ENCODE assay signal across 29 mouse cellular contexts in the genomic region with DNA sequence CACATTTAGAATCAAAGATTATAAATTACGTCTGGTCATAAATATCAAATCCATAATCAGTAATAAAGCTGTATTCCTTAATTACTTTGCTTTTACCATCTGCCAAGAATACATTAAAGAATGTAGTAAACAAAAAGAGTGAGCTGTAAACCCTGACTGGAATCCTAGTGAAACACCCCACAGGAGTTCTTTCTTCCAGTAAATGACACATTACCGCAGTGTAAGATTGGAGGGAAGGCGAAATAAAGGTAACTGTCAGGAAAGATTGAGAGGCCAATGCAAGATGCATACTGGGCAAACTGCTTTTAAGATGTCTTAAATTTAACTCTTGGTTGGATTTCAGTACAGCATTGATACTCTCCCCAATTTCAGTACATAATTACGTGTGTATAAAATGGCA.
DNase-seq lines count a peak whose midpoint lies in the region; ATAC-seq and TF ChIP-seq lines count a peak whose summit lies in the region.
"Had no signal": no experiment of that assay in that cellular context is flagged by ENCODE, and none has a peak within 500 bp of the region (broad histone marks: within the 10 kb centered on the region; RNA-seq: fewer than 3 reads in every experiment).

No protein-coding gene starts in this region.

- H3K4me1 ChIP-seq in forebrain, embryonic 13.5 days = peaks cover 9% of the 10 kb centered on the region
- H3K4me1 ChIP-seq in forebrain, embryonic 12.5 days = 0 out of 2 replicates have a peak, but pooled peaks cover 3% of the 10 kb centered on the region
- peaks cover 5% of the 10 kb centered on the region for H3K4me1 ChIP-seq in hindbrain, embryonic 12.5 days
- 0 out of 2 replicates have a peak, but pooled peaks cover 3% of the 10 kb centered on the region for H3K4me1 ChIP-seq in hindbrain, embryonic 16.5 days (ENCODE audit: control insufficient read depth, insufficient read depth, low read depth, low read length)
- H3K4me1 ChIP-seq: embryonic facial prominence, embryonic 10.5 days; embryonic facial prominence, embryonic 15.5 days; heart, embryonic 12.5 days; kidney, embryonic 15.5 days; limb, embryonic 12.5 days; liver, embryonic 15.5 days; stomach, embryonic 15.5 days had no signal

- no peaks in the 10 kb centered on the region for H3K9me3 ChIP-seq in forebrain, embryonic 13.5 days (replicated peaks)
- H3K9me3 ChIP-seq in forebrain, embryonic 12.5 days = no peaks in the 10 kb centered on the region
- H3K9me3 ChIP-seq in hindbrain, embryonic 12.5 days (replicated peaks) = no peaks in the 10 kb centered on the region
- H3K9me3 ChIP-seq in hindbrain, embryonic 16.5 days (ENCODE audit: control insufficient read depth, low read length) = no peaks in the 10 kb centered on the region
- H3K9me3 ChIP-seq: embryonic facial prominence, embryonic 10.5 days; embryonic facial prominence, embryonic 15.5 days; kidney, embryonic 15.5 days; limb, embryonic 12.5 days; liver, embryonic 15.5 days; stomach, embryonic 15.5 days had no signal

- no peak overlapping the region for H3K4me2 ChIP-seq in forebrain, embryonic 13.5 days
- no peak overlapping the region for H3K4me2 ChIP-seq in forebrain, embryonic 12.5 days
- H3K4me2 ChIP-seq in hindbrain, embryonic 12.5 days (replicated peaks) = no peak overlapping the region
- H3K4me2 ChIP-seq in hindbrain, embryonic 16.5 days (ENCODE audit: low read length) = no peak overlapping the region
- H3K4me2 ChIP-seq: embryonic facial prominence, embryonic 15.5 days; heart, embryonic 12.5 days; kidney, embryonic 15.5 days; limb, embryonic 12.5 days; liver, embryonic 15.5 days; lung, embryonic 14.5 days; stomach, embryonic 15.5 days had no signal

- WGBS in forebrain, embryonic 13.5 days = 37% methylated on average over 4 of the region's 4 CpGs
- WGBS in forebrain, embryonic 12.5 days = 51% methylated on average over 4 of the region's 4 CpGs
- 47% methylated on average over 4 of the region's 4 CpGs for WGBS in hindbrain, embryonic 12.5 days
- 25% methylated on average over 4 of the region's 4 CpGs for WGBS in hindbrain, embryonic 16.5 days

- H3K9ac ChIP-seq in forebrain, embryonic 13.5 days = no peak overlapping the region
- H3K9ac ChIP-seq in forebrain, embryonic 12.5 days = no peak overlapping the region
- no peak overlapping the region for H3K9ac ChIP-seq in hindbrain, embryonic 12.5 days
- H3K9ac ChIP-seq in hindbrain, embryonic 16.5 days (ENCODE audit: low read depth, low read length) = no peak overlapping the region
- H3K9ac ChIP-seq: embryonic facial prominence, embryonic 15.5 days; heart, embryonic 12.5 days; kidney, embryonic 15.5 days; limb, embryonic 12.5 days; liver, embryonic 15.5 days; lung, embryonic 14.5 days; stomach, embryonic 15.5 days had no signal

- no peak overlapping the region for H3K27ac ChIP-seq in forebrain, embryonic 13.5 days
- H3K27ac ChIP-seq in forebrain, embryonic 12.5 days = no peak overlapping the region
- no peak overlapping the region; the same call in 1 of the 2 replicates for H3K27ac ChIP-seq in hindbrain, embryonic 12.5 days
- H3K27ac ChIP-seq in hindbrain, embryonic 16.5 days (ENCODE audit: low read depth, low read length) = no peak overlapping the region
- H3K27ac ChIP-seq: embryonic facial prominence, embryonic 10.5 days; embryonic facial prominence, embryonic 15.5 days; gastrocnemius, adult 2 months; heart, adult 2 months; kidney, embryonic 15.5 days; limb, embryonic 12.5 days; liver, embryonic 15.5 days; stomach, embryonic 15.5 days had no signal

- TF ChIP-seq POLR2A in brain, embryonic 14.5 days (IDR thresholded peaks at IDR 0.05; ENCODE audit: borderline replicate concordance, extremely low read depth, insufficient read depth, insufficient read length, poor library complexity, severe bottlenecking) = no peak

- peak; percentile 72 for ATAC-seq in forebrain, embryonic 13.5 days
- ATAC-seq in forebrain, embryonic 12.5 days (ENCODE audit: low FRiP score) = no peak
- 0 out of 2 replicates have a peak, but pooled peaks have one; percentile 54 for ATAC-seq in hindbrain, embryonic 12.5 days (ENCODE audit: low FRiP score)
- ATAC-seq in hindbrain, embryonic 16.5 days = no peak
- ATAC-seq: activated CD4-positive, CD25-positive, alpha-beta regulatory T cell, adult 4 months had no signal

- no peak overlapping the region for H3K4me3 ChIP-seq in forebrain, embryonic 13.5 days
- H3K4me3 ChIP-seq in forebrain, embryonic 12.5 days (replicated peaks) = no peak overlapping the region
- no peak overlapping the region for H3K4me3 ChIP-seq in hindbrain, embryonic 12.5 days
- H3K4me3 ChIP-seq in hindbrain, embryonic 16.5 days (ENCODE audit: low read length) = no peak overlapping the region
- H3K4me3 ChIP-seq: embryonic facial prominence, embryonic 10.5 days; embryonic facial prominence, embryonic 15.5 days; gastrocnemius, adult 2 months; heart, adult 2 months; heart, embryonic 12.5 days; kidney, embryonic 15.5 days; limb, embryonic 12.5 days; liver, embryonic 15.5 days; stomach, embryonic 15.5 days had no signal

- DNase-seq in brain, embryonic 14.5 days (ENCODE audit: low read depth) = peak; percentile 73
- peak; percentile 1 for DNase-seq in mesoderm, embryonic 11.5 days (ENCODE audit: low read depth, low spot score)
- DNase-seq in spleen, postnatal 14 days (ENCODE audit: low spot score in 2 of 2) = no peak
- DNase-seq in lung, postnatal 25 days (ENCODE audit: low spot score) = no peak
- DNase-seq: adrenal gland, adult 2 months; adrenal gland, postnatal 36 days; cerebellum, adult 2 months; cerebellum, postnatal 25 days; gastrocnemius, adult 2 months; gastrocnemius, postnatal 36 days; heart, adult 2 months; heart, postnatal 4 days; kidney, adult 18-20 months; kidney, postnatal 25 days; lung, postnatal 14 days had no signal

- no peaks in the 10 kb centered on the region for H3K36me3 ChIP-seq in forebrain, embryonic 13.5 days (ENCODE audit: poor library complexity, severe bottlenecking)
- no peaks in the 10 kb centered on the region for H3K36me3 ChIP-seq in forebrain, embryonic 12.5 days (replicated peaks)
- no peaks in the 10 kb centered on the region for H3K36me3 ChIP-seq in hindbrain, embryonic 12.5 days
- H3K36me3 ChIP-seq in hindbrain, embryonic 16.5 days (ENCODE audit: control insufficient read depth, insufficient read depth, low read length) = no peaks in the 10 kb centered on the region
- H3K36me3 ChIP-seq: embryonic facial prominence, embryonic 10.5 days; embryonic facial prominence, embryonic 15.5 days; heart, embryonic 12.5 days; kidney, embryonic 15.5 days; limb, embryonic 12.5 days; liver, embryonic 15.5 days; stomach, embryonic 15.5 days had no signal

- H3K27me3 ChIP-seq in forebrain, embryonic 13.5 days = no peaks in the 10 kb centered on the region
- no peaks in the 10 kb centered on the region for H3K27me3 ChIP-seq in forebrain, embryonic 12.5 days
- no peaks in the 10 kb centered on the region for H3K27me3 ChIP-seq in hindbrain, embryonic 12.5 days
- no peaks in the 10 kb centered on the region for H3K27me3 ChIP-seq in hindbrain, embryonic 16.5 days (replicated peaks; ENCODE audit: control insufficient read depth, insufficient read depth, low read length)
- H3K27me3 ChIP-seq: CH12.LX; embryonic facial prominence, embryonic 15.5 days; heart, embryonic 12.5 days; kidney, embryonic 15.5 days; limb, embryonic 12.5 days; liver, embryonic 15.5 days; stomach, embryonic 15.5 days had no signal

- no peak for TF ChIP-seq CTCF in brain, embryonic 14.5 days (IDR thresholded peaks at IDR 0.05; ENCODE audit: borderline replicate concordance, extremely low read depth, insufficient read depth, insufficient read length)

Comparison
In these comparisons a context has a peak if more than half of its experiments do, and no peak if none do; other contexts are left out.
1. ATAC-seq: peak in forebrain, embryonic 13.5 days (single experiment) and hindbrain, embryonic 12.5 days (single experiment); none in forebrain, embryonic 12.5 days (single experiment) and hindbrain, embryonic 16.5 days (single experiment).
2. DNase-seq: peak in brain, embryonic 14.5 days (single experiment) and mesoderm, embryonic 11.5 days (single experiment); none in spleen, postnatal 14 days (0 of 2) and lung, postnatal 25 days (single experiment).